Mouse (Mus musculus) kidney, postnatal 25 days (tissue): ENCODE measurements at regions not wholly inside any gene's neighbourhood (a gene's known extent, or its start where the extent isn't known, plus 50 kb on each side); places are given as distances from the start of the nearest gene placed in this dataset.

Experiments used
- DNase-seq, 2 experiments: peaks; one replicate each; pipeline ENCODE4 v3.0.0; 2021; ENCODE audit warnings: mixed read lengths in 2 of 2

DNA sequence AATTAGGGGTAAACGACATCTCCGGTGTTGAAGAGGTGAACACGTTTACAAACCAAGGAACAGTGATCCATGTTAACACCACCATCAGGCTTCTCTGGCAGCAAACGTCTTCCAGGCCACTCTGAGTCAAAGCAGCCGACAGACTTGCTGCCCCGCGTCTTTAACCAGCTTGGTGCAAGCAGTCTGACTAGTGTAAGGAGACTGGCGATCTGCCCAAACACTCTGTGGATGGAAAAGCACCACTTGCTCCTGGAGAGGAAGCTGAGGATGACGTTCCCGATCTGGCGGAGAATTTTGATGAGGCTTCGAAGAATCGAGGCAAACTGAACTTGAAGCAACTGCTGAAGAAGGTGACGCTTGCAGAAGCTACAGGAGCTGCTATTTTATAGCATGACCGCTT lies 57.5 kb upstream of the Med13l start:
- peak in 1 of 2 experiments; percentile 62 for DNase-seq

DNA sequence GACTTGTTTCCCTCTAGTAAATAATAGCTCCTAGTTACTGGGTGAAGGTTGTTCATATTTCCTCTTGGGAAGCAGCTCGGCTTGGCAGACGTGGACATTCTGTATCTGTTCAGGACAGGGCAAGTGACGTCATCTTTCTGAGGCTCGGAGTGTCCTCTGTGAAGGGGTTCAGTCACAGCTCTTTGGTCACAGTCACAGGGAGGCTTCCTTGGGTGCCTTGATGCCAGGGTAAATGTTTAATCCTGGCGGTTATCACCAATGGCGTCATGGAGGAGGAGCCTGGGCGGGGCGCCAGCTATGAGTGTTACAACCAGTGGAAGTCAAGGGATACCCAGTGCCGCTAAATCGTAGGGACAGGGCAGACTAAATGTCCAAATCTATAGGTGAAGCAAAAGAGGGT lies 56.3 kb upstream of the Med13l start:
- peak; percentile 34 to 55 for DNase-seq

DNA sequence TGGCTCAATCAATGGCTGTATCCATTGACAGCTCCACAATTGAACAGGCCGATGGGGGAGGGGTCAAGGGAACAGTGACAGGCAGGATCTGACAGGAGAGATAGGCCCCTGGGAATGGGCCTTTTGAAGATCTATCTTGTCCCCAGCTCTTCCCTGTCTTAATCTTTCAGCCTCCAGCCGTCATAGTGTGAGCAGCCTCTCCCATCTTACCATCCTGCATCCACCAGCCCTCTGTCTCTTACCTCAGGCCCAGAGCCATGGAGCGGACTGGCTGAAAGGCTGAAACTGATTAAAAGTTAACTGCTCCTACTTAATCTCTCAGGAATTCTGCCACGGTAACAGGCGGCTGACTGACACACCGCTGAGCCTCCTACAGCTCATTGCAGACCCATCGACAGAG lies 55.6 kb upstream of the Med13l start:
- DNase-seq = no peak

DNA sequence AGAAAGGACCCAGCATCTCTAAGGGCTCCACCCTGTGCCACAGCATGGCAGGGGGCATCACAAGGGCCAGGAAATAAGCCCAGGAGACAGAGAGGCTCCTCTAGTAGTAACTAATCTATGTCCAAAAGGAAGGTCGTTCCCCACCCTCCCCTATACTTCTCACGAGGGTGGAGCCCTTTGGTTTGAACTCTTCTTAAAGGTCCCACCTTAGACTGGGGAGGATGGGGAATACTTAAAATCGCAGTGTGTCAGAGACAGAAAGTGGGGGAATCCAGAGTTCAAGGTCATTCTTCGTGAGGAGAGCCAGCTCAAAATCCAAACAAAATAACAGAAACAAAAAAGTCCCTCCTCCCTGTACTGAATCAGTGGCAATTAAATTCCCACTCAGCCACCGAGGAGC lies 50.6 kb upstream of the Med13l start:
- no peak for DNase-seq
